Mouse (Mus musculus) layer of hippocampus, adult 9-11 months (tissue): ENCODE measurements at regions not wholly inside any gene's neighbourhood (a gene's known extent, or its start where the extent isn't known, plus 50 kb on each side); places are given as distances from the start of the nearest gene placed in this dataset.
"Not testable (repeated sequence)": the region's sequence is repeated elsewhere in the genome, so short reads cannot be mapped to it uniquely, and the experiment has no call there.

ENCODE experiments used
- DNase-seq: peaks from one replicate; pipeline ENCODE4 v3.0.0; 2022

DNA sequence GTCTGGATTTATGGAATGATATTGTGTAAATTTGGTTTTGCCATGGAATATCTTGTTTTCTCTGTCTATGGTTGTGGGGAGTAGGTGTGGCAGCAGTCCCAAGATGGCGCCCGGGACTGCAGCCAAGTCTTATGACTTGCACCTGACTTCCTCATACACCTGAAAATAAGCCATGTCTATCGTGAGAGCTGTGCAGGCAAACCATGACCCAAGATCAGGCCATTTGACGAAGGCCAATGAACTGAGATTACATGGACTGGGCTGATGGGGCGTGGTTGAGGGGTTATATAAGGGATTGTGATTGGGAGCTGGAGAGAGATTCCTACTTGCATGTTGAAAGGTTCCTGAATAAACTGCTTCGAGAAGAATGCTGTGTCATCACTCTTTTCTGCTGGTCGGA is 139.5 kb downstream of the Slc6a15 start:
- DNase-seq = not testable (repeated sequence)

GRCm38 (mm10) chr10:103544502-103544901 is 176.9 kb downstream of the Slc6a15 start:
- no peak for DNase-seq

- DNase-seq = no peak
Observed at GRCm38 (mm10) chr10:103549510-103549909, 181.9 kb downstream of the Slc6a15 start.

- no peak for DNase-seq
Observed at GRCm38 (mm10) chr10:103585097-103585496, 217.5 kb downstream of the Slc6a15 start.

GRCm38 (mm10) chr10:103585504-103585903 is 217.9 kb downstream of the Slc6a15 start:
- no peak for DNase-seq

- no peak for DNase-seq
Observed at GRCm38 (mm10) chr10:103591985-103592384, 224.4 kb downstream of the Slc6a15 start.

DNA sequence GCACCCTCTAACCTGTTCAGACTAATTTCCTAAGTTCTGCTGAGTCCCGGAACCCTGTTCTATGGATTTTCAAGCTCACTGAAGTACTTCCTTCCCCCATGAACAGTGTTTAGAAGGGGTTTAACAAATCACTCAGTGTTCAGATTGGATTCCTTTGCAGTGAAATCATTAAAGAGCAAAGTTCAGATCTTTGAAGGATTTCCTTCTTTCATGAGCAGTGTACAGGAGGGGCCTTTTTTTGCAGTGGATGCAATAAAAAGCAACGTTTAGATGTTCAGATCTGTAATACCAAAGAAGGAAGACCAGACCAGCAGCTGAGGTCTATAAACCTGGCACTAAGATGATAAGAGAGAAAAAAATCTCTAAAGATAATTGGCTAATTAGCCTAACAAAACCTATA is 273.6 kb downstream of the Slc6a15 start:
- no peak for DNase-seq

DNA sequence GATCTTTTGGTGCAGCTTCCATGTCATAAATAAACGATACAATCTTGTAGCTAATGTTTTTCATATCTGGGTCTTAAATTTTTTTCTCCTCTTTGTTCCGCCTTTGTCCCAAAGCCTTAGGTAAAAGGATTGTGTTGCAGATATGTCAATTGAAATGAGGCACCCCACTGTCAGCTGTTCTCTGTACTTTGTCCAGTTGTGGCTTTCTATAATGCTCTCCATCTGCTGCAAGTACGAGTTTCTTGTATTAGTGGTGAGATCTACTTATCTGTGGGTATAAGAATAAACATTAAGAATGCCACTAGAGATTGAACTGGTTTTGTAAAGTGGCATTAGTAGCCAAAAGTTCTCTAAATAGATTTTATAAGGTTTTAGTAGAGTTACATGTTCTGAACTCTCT is 282.3 kb downstream of the Slc6a15 start:
- no peak for DNase-seq

DNA sequence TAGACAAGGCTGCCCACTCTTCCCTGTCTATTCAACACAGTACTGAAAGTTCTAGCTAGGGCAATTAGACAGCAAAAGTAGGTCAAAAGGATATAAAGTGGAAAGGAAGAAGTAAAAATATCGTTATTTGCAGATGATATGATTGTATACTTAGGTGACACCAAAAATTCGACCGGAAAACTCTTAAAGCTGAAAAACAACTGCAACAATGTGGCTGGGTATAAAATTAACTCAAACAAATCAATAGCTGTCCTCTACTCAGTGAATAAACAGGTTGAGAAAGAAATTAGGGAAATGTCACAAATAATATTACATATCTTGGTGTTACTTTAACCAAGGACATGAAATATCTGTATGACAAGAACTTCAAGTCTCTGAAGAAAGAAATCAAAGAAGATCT is 305.5 kb downstream of the Slc6a15 start:
- DNase-seq = no peak

DNA sequence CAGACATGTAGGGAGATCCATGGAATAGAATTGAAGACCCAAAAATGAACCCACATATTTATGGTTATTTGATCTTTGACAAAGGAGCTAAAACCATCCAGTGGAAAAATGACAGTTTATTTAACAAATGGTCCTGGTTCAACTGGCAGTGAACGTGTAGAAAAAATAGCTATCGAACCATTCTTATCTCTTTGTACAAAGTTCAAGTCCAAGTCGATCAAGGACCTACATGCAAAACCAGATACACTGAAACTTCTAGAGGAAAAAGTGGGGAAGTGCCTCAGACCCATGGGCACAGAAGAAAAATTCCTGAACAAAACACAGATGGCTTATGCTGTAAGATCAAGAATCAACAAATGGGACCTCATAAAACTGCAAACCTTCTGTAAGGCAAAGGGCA is 306.2 kb downstream of the Slc6a15 start:
- no peak for DNase-seq

DNA sequence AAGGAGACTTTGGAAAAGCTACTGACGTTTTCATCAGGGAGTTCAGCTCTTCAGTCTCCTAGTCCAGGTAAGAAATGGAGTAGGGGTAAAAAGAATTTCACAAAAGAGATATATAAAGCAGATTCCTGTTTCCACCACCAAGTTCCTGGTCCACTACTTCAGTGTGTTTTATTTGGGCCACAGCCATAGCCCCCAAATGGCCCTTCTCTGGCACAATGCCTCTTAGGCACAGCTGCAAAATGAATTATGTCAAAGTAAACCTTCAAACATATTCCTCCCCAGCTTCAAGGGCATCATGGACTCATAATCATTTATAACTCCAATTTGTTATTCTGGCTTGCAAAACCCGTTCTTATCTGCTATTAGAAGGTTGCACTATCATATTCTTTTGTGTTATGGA is 325.1 kb downstream of the Slc6a15 start:
- DNase-seq = no peak

- peak; percentile 4 for DNase-seq
Observed at GRCm38 (mm10) chr10:103715080-103715725, 347.6 kb downstream of the Slc6a15 start.

GRCm38 (mm10) chr10:103718998-103719662 is 351.5 kb downstream of the Slc6a15 start:
- DNase-seq = no peak

DNA sequence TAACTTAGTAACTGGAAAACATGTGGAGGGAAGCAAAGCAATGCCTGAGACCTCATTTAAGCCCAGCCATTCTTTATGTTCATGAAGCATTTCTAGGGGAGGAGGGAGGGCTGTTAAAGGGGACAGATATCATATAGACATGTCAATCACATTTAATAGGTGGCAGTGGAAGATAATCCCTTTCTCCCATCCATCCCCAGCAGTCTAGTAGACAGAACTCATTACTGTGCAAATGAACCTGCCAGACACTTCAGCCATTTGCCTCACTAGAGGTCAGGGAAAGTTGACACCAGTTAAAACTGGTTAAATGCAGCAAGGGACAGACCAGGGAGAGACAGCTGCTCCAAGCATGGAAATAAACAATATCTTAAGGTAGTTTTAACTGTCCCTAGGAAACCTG is 359.1 kb downstream of the Slc6a15 start:
- DNase-seq = no peak

GRCm38 (mm10) chr10:103731522-103731921 is 363.9 kb downstream of the Slc6a15 start:
- DNase-seq = no peak

DNA sequence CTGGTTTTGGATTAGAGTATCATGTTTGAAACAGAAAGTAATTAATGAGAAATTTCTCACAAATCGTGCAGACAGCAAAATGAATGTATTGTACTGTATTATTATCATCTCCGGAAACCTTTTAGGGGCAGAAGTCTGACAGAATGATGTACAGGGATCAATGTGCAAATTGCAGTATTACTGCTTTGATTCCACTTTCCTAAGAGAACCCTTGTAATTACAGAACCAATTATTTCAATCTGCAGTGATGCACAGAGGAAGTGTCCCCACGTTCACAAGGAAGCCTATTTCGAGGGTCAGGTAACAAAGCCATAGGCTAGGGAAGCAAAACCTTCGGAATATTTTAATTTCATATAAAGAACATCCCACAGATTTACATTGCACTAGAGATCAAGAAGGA is 364.4 kb downstream of the Slc6a15 start:
- DNase-seq = no peak

- no peak for DNase-seq
Observed at GRCm38 (mm10) chr10:103780127-103780526, 362.7 kb upstream of the Gm21293 start.

DNA sequence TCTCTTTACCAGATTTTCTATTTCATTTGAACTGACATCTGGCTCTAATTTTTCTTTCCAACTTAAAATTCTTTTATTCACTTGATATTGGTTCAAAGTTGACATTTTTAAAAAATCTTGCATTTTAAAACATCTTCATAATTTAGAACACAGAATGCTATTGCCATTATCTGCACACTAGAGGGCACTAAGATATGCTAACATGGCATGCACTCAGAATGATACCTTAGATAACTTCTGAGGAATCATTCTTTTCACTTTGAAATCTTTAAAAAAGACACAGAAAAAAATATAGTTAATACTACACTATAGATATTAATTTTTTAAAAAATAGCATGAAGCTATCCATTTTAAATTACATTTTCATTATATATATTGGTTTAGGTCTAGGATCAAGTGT is 357.9 kb upstream of the Gm21293 start:
- DNase-seq = no peak

DNA sequence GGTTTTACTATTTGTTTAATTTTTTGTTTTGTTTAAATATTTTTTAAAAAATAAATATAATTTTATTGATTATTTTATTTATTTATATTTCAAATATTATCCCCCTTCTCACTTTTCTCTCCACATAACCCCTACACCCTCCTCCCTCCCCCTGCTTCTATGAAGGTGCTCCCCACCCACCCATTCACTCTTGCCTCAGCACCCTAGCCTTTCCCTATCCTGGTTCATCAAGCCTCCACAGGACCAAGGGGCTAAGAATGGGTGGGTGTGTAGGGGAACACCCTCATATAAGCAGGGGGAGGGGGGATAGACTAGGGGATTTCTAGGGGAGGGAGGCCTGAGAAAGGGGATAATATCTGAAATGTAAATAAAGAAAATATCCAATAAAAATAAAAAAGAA is 313.7 kb upstream of the Gm21293 start:
- DNase-seq = no peak

- DNase-seq = no peak
Observed at GRCm38 (mm10) chr10:103832063-103832462, 310.7 kb upstream of the Gm21293 start.

DNA sequence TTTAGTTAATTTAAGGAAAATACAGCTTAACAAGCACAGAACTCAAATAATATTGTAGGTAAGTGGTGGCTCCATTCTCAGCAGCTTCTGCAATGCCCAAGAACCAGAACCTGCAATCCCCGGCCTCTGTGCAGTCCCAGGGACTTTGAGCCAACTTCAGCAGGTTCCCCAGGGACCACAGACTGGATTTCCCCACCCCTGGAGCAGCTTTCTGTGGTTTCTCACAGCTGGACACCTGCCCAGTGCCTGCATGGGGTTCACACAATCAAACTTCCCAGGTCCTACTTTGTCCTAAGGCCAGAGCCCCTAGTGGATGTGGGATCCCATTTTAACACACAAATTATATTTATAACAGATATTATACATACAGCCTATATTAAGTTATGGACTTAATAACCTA is 287.6 kb upstream of the Gm21293 start:
- no peak for DNase-seq

DNA sequence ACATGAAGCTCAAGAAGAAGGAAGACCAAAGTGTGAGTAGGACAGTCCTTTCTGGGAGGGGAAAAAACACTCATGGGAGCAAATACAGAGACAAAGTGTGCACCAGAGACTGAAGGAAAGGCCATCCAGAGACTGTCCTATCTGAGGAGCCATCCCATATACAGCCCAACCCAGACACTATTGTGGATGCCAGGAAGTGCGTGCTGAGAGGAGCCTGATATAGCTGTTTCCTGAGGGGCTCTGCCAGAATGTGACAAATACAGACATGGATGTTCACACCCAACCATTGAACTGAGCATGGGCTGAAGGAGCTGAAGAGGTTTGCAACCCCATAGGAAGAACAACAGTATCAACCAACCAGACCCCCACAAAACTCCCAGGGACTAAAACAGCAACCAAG is 281.9 kb upstream of the Gm21293 start:
- no peak for DNase-seq

GRCm38 (mm10) chr10:103862120-103862519 is 280.7 kb upstream of the Gm21293 start:
- DNase-seq = no peak

GRCm38 (mm10) chr10:103863909-103864308 is 278.9 kb upstream of the Gm21293 start:
- no peak for DNase-seq

- DNase-seq = no peak
Observed at GRCm38 (mm10) chr10:103910098-103910497, 232.7 kb upstream of the Gm21293 start.
